Mouse (Mus musculus) neural tube, embryonic 13.5 days (tissue): ENCODE measurements at regions not wholly inside any gene's neighbourhood (a gene's known extent, or its start where the extent isn't known, plus 50 kb on each side); places are given as distances from the start of the nearest gene placed in this dataset.

Experiments
- ATAC-seq: fragments of 200-750 bp; cut with Nextera tagmentation; 2 replicates; pipeline ENCODE4 v1.8.0; 2017; ENCODE audit warnings: low read depth, mild to moderate bottlenecking, moderate TSS enrichment, moderate library complexity
- H3K27ac ChIP-seq: fragments of 300-500 bp; sonication (generic); replicated peaks from 2 replicates; pipeline ENCODE4 v1.5.1; 2015; ENCODE audit warnings: moderate library complexity, mild to moderate bottlenecking, inconsistent platforms
- H3K27me3 ChIP-seq: fragments of 300-500 bp; sonication (generic); 2 replicates; pipeline ENCODE4 v1.6.1; 2015; ENCODE audit warnings: mild to moderate bottlenecking, inconsistent platforms
- H3K36me3 ChIP-seq: fragments of 300-500 bp; sonication (generic); 2 replicates; pipeline ENCODE4 v1.6.1; 2015; ENCODE audit warnings: mild to moderate bottlenecking, inconsistent platforms
- H3K4me1 ChIP-seq: fragments of 300-500 bp; sonication (generic); replicated peaks from 2 replicates; pipeline ENCODE4 v1.6.1; 2015; ENCODE audit warnings: inconsistent platforms
- H3K4me2 ChIP-seq: fragments of 300-500 bp; sonication (generic); 2 replicates; pipeline ENCODE4 v1.6.1; 2015; ENCODE audit warnings: inconsistent platforms, mild to moderate bottlenecking, moderate library complexity
- H3K4me3 ChIP-seq: fragments of 300-500 bp; sonication (generic); 2 replicates; pipeline ENCODE4 v1.5.1; 2015; ENCODE audit warnings: mild to moderate bottlenecking, inconsistent platforms
- H3K9ac ChIP-seq: fragments of 300-500 bp; sonication (generic); 2 replicates; pipeline ENCODE4 v1.6.1; 2015; ENCODE audit warnings: moderate library complexity, mild to moderate bottlenecking, inconsistent platforms
- H3K9me3 ChIP-seq: fragments of 300-500 bp; sonication (generic); 2 replicates; pipeline ENCODE4 v1.6.1; 2016; ENCODE audit warnings: inconsistent platforms
- WGBS: fragments of 180-500 bp; shearing (Covaris S2); methylation state at CpG from one replicate; pipeline ENCODE4 v1.1.7; 2015; 5-methylcytosine and 5-hydroxymethylcytosine counted together

DNA sequence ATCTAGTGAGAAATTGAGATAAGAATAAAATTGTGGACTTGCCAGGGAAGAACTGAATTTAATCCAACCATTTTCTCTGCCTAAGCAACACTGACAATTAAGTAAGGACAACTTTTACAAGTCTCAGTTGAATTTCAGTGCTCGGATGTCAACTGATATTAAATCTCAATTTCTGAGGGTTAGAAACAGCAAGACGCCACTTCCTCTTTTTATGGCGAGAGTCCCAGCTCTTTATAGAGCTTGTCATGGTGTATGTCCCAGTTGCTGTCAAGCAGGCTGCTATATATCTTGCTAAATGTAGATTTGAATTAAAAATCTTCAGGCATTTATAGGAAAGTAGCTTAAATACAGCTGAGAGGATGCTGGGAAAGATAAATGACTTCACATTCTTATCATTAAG is 697.8 kb upstream of the Got2 start:
- H3K36me3 ChIP-seq: no peaks in the 10 kb centered on the region
- H3K27ac ChIP-seq: no peak overlapping the region
- no peak overlapping the region for H3K9ac ChIP-seq
- no peaks in the 10 kb centered on the region for H3K4me1 ChIP-seq
- H3K4me3 ChIP-seq: no peak overlapping the region
- no peak for ATAC-seq
- no peaks in the 10 kb centered on the region for H3K27me3 ChIP-seq
- H3K4me2 ChIP-seq: no peak overlapping the region
- H3K9me3 ChIP-seq: no peaks in the 10 kb centered on the region
- WGBS: 73% methylated on average over 3 of the region's 3 CpGs

- Histone ChIP-seq H3K9me3 (no peaks in the 10 kb centered on the region), H3K36me3 (no peaks in the 10 kb centered on the region), H3K4me2 (no peak overlapping the region), H3K4me1 (peaks cover 4% of the 10 kb centered on the region; the same call in 1 of the 2 replicates), H3K4me3 (no peak overlapping the region), H3K9ac (no peak overlapping the region), H3K27me3 (no peaks in the 10 kb centered on the region), H3K27ac (no peak overlapping the region)
- ATAC-seq: no peak
- 83% methylated on average over 10 of the region's 10 CpGs for WGBS
Measured at GRCm38 (mm10) chr8:96552512-96552911, 664.2 kb upstream of the Got2 start.

DNA sequence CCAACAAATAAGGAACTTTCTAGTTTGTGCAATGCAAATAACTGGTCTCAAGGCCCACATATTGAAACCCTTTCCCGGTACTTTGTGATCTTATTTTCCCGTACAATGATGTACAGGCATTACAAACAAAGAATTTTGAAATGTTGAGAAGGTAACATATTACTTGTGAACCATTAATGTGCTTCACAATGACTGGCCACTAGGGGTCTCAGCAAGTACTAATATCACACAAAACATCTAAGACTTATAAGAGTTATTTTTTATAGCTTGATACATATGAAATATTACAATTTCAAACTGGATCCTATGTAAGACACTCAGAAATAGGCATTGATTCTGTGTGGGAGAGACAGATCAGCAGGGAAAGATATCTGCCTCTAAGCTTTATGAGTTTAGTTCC is 662.1 kb upstream of the Got2 start:
- H3K4me3 ChIP-seq: no peak overlapping the region
- H3K9ac ChIP-seq: no peak overlapping the region
- ATAC-seq: no peak
- H3K36me3 ChIP-seq: no peaks in the 10 kb centered on the region
- peaks cover 4% of the 10 kb centered on the region; the same call in 1 of the 2 replicates for H3K4me1 ChIP-seq
- no peak overlapping the region for H3K27ac ChIP-seq
- no peaks in the 10 kb centered on the region for H3K9me3 ChIP-seq
- H3K27me3 ChIP-seq: no peaks in the 10 kb centered on the region
- no peak overlapping the region for H3K4me2 ChIP-seq
- 94% methylated on average over 2 of the region's 2 CpGs for WGBS

GRCm38 (mm10) chr8:96548663-96549062 is 660.3 kb upstream of the Got2 start:
- peaks cover 4% of the 10 kb centered on the region; the same call in 1 of the 2 replicates for H3K4me1 ChIP-seq
- H3K36me3 ChIP-seq: no peaks in the 10 kb centered on the region
- H3K9ac ChIP-seq: no peak overlapping the region
- peak; percentile 77 for ATAC-seq
- WGBS: 57% methylated on average over 4 of the region's 4 CpGs
- H3K9me3 ChIP-seq: no peaks in the 10 kb centered on the region
- H3K4me3 ChIP-seq: no peak overlapping the region
- no peak overlapping the region for H3K4me2 ChIP-seq
- H3K27me3 ChIP-seq: no peaks in the 10 kb centered on the region
- 0 out of 2 replicates have a peak overlapping the region, but pooled peaks have one; percentile 14 for H3K27ac ChIP-seq

GRCm38 (mm10) chr8:96548187-96548586 is 659.8 kb upstream of the Got2 start:
- Histone ChIP-seq H3K4me2 (no peak overlapping the region), H3K9me3 (no peaks in the 10 kb centered on the region), H3K9ac (no peak overlapping the region), H3K4me1 (peaks cover 4% of the 10 kb centered on the region; the same call in 1 of the 2 replicates), H3K27me3 (no peaks in the 10 kb centered on the region), H3K27ac (0 out of 2 replicates have a peak overlapping the region, but pooled peaks have one; percentile 14), H3K4me3 (no peak overlapping the region), H3K36me3 (no peaks in the 10 kb centered on the region)
- ATAC-seq: peak; percentile 84; the same call in 1 of the 2 replicates

DNA sequence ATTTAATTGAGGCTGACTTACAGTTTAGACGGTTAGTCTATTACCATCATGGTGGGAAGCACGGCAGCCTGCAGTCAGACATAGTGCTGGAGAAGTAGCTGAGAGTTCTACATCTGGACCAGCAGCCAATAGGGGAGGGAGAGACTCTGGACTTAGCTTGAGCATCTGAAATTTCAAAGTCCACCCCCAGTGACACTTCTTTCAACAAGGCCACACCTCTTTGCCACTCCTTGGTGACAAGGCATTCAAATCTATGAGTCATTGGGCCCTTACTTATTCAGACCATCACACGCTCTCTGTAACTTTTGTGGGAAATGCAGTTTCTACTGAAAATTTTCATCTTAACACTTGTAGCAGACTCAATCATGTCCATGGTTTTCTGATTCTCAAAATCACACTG is 653.9 kb upstream of the Got2 start:
- H3K9me3 ChIP-seq: no peaks in the 10 kb centered on the region
- WGBS: 92% methylated on average over 3 of the region's 3 CpGs
- no peak overlapping the region for H3K4me2 ChIP-seq
- no peaks in the 10 kb centered on the region for H3K27me3 ChIP-seq
- no peaks in the 10 kb centered on the region for H3K36me3 ChIP-seq
- no peak for ATAC-seq
- H3K9ac ChIP-seq: no peak overlapping the region
- H3K4me1 ChIP-seq: no peaks in the 10 kb centered on the region
- H3K27ac ChIP-seq: no peak overlapping the region
- H3K4me3 ChIP-seq: no peak overlapping the region

DNA sequence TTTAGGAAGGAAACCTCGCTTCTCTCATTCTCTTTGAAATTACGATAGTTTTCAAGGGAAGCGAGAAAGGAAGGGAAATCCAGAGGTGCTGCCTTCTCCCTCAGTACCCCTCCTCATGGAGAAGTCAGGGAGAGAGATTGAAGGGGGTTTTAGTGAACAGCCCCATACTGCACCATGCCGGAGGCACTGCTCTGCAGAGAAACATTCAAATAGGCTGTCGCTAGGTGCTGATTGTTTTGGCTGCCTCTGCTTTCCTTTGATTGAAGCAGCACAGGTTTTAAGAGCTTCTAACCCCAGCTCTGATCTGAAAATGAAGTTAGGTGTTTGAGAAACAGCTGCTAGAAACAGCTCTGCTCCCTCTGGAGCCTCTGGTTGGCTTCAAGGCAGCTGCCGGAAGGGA is 610.5 kb upstream of the Got2 start:
- H3K9ac ChIP-seq: no peak overlapping the region
- peaks cover 4% of the 10 kb centered on the region; the same call in 1 of the 2 replicates for H3K4me1 ChIP-seq
- no peaks in the 10 kb centered on the region for H3K27me3 ChIP-seq
- H3K36me3 ChIP-seq: no peaks in the 10 kb centered on the region
- no peak for ATAC-seq
- no peaks in the 10 kb centered on the region for H3K9me3 ChIP-seq
- no peak overlapping the region for H3K4me3 ChIP-seq
- no peak overlapping the region for H3K27ac ChIP-seq
- no peak overlapping the region for H3K4me2 ChIP-seq
- WGBS: 64% methylated on average over 6 of the region's 6 CpGs

- H3K27me3 ChIP-seq: no peaks in the 10 kb centered on the region
- H3K9me3 ChIP-seq: no peaks in the 10 kb centered on the region
- peaks cover 4% of the 10 kb centered on the region; the same call in 1 of the 2 replicates for H3K4me1 ChIP-seq
- ATAC-seq: no peak
- no peaks in the 10 kb centered on the region for H3K36me3 ChIP-seq
- H3K27ac ChIP-seq: no peak overlapping the region
- H3K4me3 ChIP-seq: no peak overlapping the region
- H3K9ac ChIP-seq: no peak overlapping the region
- WGBS: 76% methylated on average over 3 of the region's 3 CpGs
- H3K4me2 ChIP-seq: no peak overlapping the region
Measured at GRCm38 (mm10) chr8:96495406-96495805, 607.1 kb upstream of the Got2 start.

DNA sequence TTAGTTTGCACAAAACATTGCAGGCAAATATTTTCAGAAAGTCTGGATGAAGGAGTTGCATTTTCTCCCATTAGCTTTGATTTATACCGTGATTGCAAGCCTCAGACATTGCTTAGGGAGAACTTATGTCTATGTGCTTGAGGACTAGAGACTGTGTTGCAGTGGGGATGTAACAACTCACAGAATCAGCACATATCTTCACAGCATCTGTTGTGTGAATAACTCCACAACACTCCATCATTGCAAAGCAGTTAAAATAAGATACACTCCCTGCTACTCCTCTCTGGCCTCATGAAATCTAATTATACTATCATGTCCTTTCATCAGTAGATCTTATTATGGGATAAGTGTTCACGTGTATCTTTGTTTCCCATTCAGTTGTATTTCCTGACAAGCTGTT is 601.5 kb upstream of the Got2 start:
- Histone ChIP-seq H3K9me3 (no peaks in the 10 kb centered on the region), H3K4me3 (no peak overlapping the region), H3K27me3 (no peaks in the 10 kb centered on the region), H3K4me1 (peaks cover 8% of the 10 kb centered on the region), H3K9ac (no peak overlapping the region), H3K27ac (no peak overlapping the region), H3K4me2 (no peak overlapping the region), H3K36me3 (no peaks in the 10 kb centered on the region)
- no peak for ATAC-seq
- WGBS: 70% methylated on average over 2 of the region's 2 CpGs

- Histone ChIP-seq H3K4me3 (no peak overlapping the region), H3K9me3 (no peaks in the 10 kb centered on the region), H3K27me3 (no peaks in the 10 kb centered on the region), H3K4me1 (peaks cover 8% of the 10 kb centered on the region), H3K4me2 (no peak overlapping the region), H3K27ac (no peak overlapping the region), H3K9ac (no peak overlapping the region), H3K36me3 (no peaks in the 10 kb centered on the region)
- WGBS: 53% methylated on average over 7 of the region's 7 CpGs
- ATAC-seq: no peak
Measured at GRCm38 (mm10) chr8:96488741-96489453, 600.5 kb upstream of the Got2 start.

GRCm38 (mm10) chr8:96455915-96456314 is 567.6 kb upstream of the Got2 start:
- H3K27ac ChIP-seq: peak overlapping the region; percentile 33
- no peak overlapping the region for H3K4me3 ChIP-seq
- peak overlapping the region; percentile 39 for H3K4me2 ChIP-seq
- H3K4me1 ChIP-seq: peaks cover 20% of the 10 kb centered on the region
- no peak for ATAC-seq
- no peaks in the 10 kb centered on the region for H3K36me3 ChIP-seq
- H3K27me3 ChIP-seq: no peaks in the 10 kb centered on the region
- WGBS: 28% methylated on average over 6 of the region's 6 CpGs
- no peak overlapping the region for H3K9ac ChIP-seq
- H3K9me3 ChIP-seq: no peaks in the 10 kb centered on the region

DNA sequence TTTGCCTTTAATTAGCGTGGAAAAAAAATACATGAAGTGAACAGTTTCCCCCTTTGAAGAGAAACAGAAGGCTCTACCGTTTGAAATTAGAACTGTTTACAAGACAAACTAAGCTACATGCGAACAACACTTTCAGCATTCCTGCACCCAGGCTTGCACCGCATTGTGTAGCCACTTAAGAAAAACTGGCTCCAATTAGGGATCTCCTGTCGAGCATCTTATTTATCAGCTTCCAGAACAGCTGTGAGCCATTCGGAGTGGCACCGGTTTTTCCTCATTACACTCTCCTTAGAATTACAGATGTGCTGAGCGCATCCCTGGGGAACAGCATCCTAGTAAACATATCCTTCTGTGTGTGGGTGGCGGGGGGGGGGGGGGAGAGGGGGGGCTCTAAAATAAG is 567.0 kb upstream of the Got2 start:
- peak overlapping the region; percentile 39 for H3K4me2 ChIP-seq
- H3K4me3 ChIP-seq: no peak overlapping the region
- 16% methylated on average over 9 of the region's 9 CpGs for WGBS
- H3K9me3 ChIP-seq: no peaks in the 10 kb centered on the region
- ATAC-seq: peak; percentile 77
- H3K4me1 ChIP-seq: peaks cover 20% of the 10 kb centered on the region
- peak overlapping the region; percentile 33; the same call in 1 of the 2 replicates for H3K27ac ChIP-seq
- no peak overlapping the region for H3K9ac ChIP-seq
- H3K36me3 ChIP-seq: no peaks in the 10 kb centered on the region
- H3K27me3 ChIP-seq: no peaks in the 10 kb centered on the region

DNA sequence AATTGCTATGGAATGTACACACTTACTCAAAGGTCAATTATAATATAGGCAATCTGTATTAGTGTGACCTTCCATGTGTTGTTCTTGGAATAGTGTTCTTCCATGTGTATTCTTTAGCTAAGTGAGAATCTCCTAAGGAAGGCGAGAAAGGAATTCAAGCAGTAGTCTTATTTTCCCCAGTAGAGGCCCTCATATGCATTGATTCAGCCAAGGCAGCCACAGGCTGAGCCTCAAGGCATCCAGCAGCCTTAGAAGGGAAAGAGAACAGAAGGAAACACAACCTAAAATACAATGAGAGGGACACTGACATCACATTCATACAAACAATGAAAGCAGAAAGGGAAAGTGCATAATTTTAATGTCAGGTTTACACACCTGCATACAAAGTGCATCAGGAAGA is 541.4 kb upstream of the Got2 start:
- no peak overlapping the region for H3K9ac ChIP-seq
- no peaks in the 10 kb centered on the region for H3K36me3 ChIP-seq
- H3K27me3 ChIP-seq: no peaks in the 10 kb centered on the region
- H3K27ac ChIP-seq: no peak overlapping the region
- H3K4me2 ChIP-seq: no peak overlapping the region
- no peak for ATAC-seq
- no peaks in the 10 kb centered on the region for H3K4me1 ChIP-seq
- H3K9me3 ChIP-seq: no peaks in the 10 kb centered on the region
- WGBS: 38% methylated on average over 1 of the region's 1 CpGs
- no peak overlapping the region for H3K4me3 ChIP-seq
